Mouse (Mus musculus) ES-Bruce4 (cell line): ENCODE results near the gene Itga9.

Experiments
- CTCF ChIP-seq: IDR thresholded peaks from one replicate; pipeline ENCODE4 v1.8.1; 2011; ENCODE audit warnings: low read depth, low read length
- EP300 ChIP-seq: IDR thresholded peaks from 2 replicates; pipeline ENCODE4 v1.6.1; 2011; ENCODE audit warnings: low read depth, low read length; ENCODE audit not compliant: insufficient read depth

GRCm38 (mm10) chr9:118738311-118738710, 131.8 kb downstream of the Itga9 start:
- TF ChIP-seq EP300 (no peak), CTCF (no peak)
